Mouse (Mus musculus): Measurements from ENCODE around the gene Arl6ip5.

GRCm38 (mm10) chr6:97175716-97176115, 34.8 kb upstream of the Arl6ip5 start:
- TF ChIP-seq CTCF (conservative IDR thresholded peaks at IDR 0.05; ENCODE audit: insufficient read depth, insufficient read length, low read depth, low read length), result no peak
- TF ChIP-seq POLR2A (IDR thresholded peaks at IDR 0.05; ENCODE audit: low read depth, low read length), result no peak
